Mouse (Mus musculus) B cell, adult 62 days (primary cell): ENCODE results near the gene Rps4x. TPM values are rescaled to one million over a fixed set of nuclear protein-coding genes. Genes with fewer than 3 reads are reported as not detected.

ENCODE experiments used
- total RNA-seq: library from RNA; stranded (reverse); gene quantifications from 4 replicates; pipeline ENCODE4 v1.2.4, GENCODE M21; 2023

The Rps4x gene
- total RNA-seq: 2,693 to 2,932 TPM (median 2,878 TPM) in 4 replicates

DNA sequence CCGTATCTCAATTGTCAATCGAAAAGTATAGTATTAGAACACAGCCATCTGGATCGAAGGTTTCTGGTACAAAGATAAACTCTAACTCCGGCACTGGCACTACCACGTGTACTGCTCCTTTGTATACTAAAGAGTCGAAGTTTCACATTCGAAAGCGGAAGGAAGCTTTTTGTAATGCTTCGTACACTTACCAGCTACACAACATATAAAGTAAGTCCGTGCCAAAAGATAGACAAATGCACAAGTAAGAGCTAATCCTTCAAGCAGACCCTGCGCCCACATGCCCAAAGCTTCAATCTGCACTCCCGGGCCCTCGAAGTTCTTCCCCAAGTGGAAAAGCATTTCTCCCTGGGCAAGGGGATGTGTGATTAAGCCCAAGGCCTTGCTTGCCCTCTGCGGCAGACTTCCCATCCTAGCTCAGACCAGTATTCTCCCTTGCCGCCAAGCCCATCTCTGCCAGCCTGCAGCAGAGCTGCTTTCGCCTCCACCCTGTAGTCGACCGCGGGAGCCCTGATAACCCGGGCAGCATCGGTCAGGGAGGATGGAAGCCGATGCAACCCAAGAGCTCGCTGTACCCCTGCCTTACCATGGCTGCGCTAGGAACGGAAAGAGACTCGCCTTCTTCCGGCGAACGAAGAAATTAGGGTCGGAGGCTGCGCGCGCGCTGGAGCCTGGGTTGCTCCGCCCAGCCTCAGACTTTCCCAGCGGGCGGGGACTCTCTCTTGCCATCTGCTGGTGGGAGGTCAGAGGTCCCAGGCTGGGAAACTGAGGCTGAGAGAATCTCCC is at the start of gene Rps4x:
Gene Rps4x (minus strand): TSS at position 683 of the 786 bp plus-strand sequence.

DNA sequence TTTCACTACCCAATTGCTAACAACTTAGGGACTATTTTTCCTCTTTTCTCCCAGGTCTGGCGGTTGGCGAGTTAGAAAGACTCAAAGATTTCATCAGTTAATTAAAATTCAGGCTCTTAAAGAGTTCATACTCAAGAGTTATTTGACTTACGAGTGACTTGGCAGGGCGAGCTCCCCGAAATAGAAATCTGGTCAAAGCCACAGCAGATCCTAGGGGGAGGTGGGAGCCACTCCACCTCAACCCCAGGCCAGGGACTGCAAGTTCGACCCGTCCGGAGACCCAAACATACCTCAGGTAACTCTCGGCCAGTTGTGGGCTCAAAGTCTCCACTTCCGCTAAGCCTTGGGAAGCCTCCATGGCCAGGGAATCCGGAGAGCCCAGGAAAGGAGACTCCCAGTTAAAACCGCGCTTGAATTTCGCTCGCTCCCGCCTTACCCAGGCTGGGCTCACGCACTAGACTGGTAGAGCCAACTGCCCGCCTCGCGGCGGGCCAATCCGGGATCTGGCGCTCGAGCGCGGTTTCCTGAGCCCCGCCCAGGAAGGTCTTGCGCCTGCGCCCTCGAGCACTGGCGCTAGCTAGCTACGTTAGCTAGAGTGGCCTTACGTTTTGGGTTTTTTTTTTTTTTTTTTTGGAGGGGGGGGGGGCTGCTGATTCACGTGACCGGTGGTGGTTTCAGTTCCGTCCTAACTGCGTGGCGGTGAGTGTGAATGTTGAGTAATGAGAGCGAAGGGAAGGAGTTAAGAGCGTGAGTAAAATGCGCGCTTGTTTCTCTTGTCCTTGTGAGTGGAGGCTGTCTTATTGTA is 32.4 kb downstream of the Rps4x start, which contains the start of gene Ercc6l:
Gene Ercc6l (minus strand): TSS at position 474 of the 805 bp plus-strand sequence.

Other genes with a start within 250 kb of the Rps4x start
- 2.7 to 4.8 TPM (median 4.3 TPM) in 4 replicates for gene Rtl5, start 118.1 kb downstream of the Rps4x start, total RNA-seq
- 9.9 to 26.1 TPM (median 17.0 TPM) in 4 replicates for gene Pin4, start 69.9 kb downstream of the Rps4x start, total RNA-seq
- 2.8 to 3.4 TPM (median 3.0 TPM) in 4 replicates for gene Ercc6l, start 32.3 kb downstream of the Rps4x start, total RNA-seq
- gene Cited1, start 62.8 kb upstream of the Rps4x start, total RNA-seq: not detected in 4 replicates